Mouse (Mus musculus) hindbrain, embryonic 16.5 days (tissue): ENCODE results near the gene Scn8a. TPM values are rescaled to one million over a fixed set of nuclear protein-coding genes. Genes with fewer than 3 reads are reported as not detected.
A peak's percentile ranks its signal among the peaks of the same experiment; 100 is the strongest.

Experiments
- ATAC-seq: fragments of 200-750 bp; cut with Nextera tagmentation; 2 replicates; pipeline ENCODE4 v1.8.0; 2017; ENCODE audit warnings: moderate TSS enrichment, moderate library complexity
- H3K27ac ChIP-seq: fragments of 300-500 bp; sonication (generic); 2 replicates; pipeline ENCODE4 v1.5.1; 2014; ENCODE audit warnings: low read depth, mild to moderate bottlenecking, control low read depth, low read length, moderate library complexity
- H3K27me3 ChIP-seq: fragments of 300-500 bp; sonication (generic); replicated peaks from 2 replicates; pipeline ENCODE4 v1.6.1; 2014; ENCODE audit warnings: low read length; ENCODE audit not compliant: control insufficient read depth, insufficient read depth
- H3K36me3 ChIP-seq: fragments of 300-500 bp; sonication (generic); 2 replicates; pipeline ENCODE4 v1.6.1; 2014; ENCODE audit warnings: mild to moderate bottlenecking, low read length, moderate library complexity, mixed read lengths; ENCODE audit not compliant: control insufficient read depth, insufficient read depth
- H3K4me1 ChIP-seq: fragments of 300-500 bp; sonication (generic); 2 replicates; pipeline ENCODE4 v1.6.1; 2014; ENCODE audit warnings: low read depth, low read length; ENCODE audit not compliant: control insufficient read depth, insufficient read depth
- H3K4me2 ChIP-seq: fragments of 300-500 bp; sonication (generic); 2 replicates; pipeline ENCODE4 v1.6.1; 2014; ENCODE audit warnings: mild to moderate bottlenecking, low read length, control low read depth, moderate library complexity
- H3K4me3 ChIP-seq: fragments of 300-500 bp; sonication (generic); 2 replicates; pipeline ENCODE4 v1.5.1; 2014; ENCODE audit warnings: mild to moderate bottlenecking, low read length, control low read depth, moderate library complexity
- H3K9ac ChIP-seq: fragments of 300-500 bp; sonication (generic); 2 replicates; pipeline ENCODE4 v1.6.1; 2014; ENCODE audit warnings: low read depth, mild to moderate bottlenecking, control low read depth, low read length, moderate library complexity
- H3K9me3 ChIP-seq: fragments of 300-500 bp; sonication (generic); 2 replicates; pipeline ENCODE4 v1.6.1; 2014; ENCODE audit warnings: mild to moderate bottlenecking, low read length, moderate library complexity; ENCODE audit not compliant: control insufficient read depth
- WGBS: fragments of 180-500 bp; shearing (Covaris S2); extraction: QIAGEN DNeasy Blood & Tissue Kit; methylation state at CpG from one replicate; pipeline ENCODE4 v1.1.7; 2014; 5-methylcytosine and 5-hydroxymethylcytosine counted together
- polyA plus RNA-seq: library from polyadenylated mRNA; unstranded; fragments of >200 nt; fragmentation: Nextera tagmentation; extraction: Ambion mirVana; gene quantifications from 2 replicates; pipeline ENCODE4 v1.2.1, GENCODE M21; 2015

The Scn8a gene
- polyA plus RNA-seq, 1 experiment from 2014 or later, result 11.6 TPM

DNA sequence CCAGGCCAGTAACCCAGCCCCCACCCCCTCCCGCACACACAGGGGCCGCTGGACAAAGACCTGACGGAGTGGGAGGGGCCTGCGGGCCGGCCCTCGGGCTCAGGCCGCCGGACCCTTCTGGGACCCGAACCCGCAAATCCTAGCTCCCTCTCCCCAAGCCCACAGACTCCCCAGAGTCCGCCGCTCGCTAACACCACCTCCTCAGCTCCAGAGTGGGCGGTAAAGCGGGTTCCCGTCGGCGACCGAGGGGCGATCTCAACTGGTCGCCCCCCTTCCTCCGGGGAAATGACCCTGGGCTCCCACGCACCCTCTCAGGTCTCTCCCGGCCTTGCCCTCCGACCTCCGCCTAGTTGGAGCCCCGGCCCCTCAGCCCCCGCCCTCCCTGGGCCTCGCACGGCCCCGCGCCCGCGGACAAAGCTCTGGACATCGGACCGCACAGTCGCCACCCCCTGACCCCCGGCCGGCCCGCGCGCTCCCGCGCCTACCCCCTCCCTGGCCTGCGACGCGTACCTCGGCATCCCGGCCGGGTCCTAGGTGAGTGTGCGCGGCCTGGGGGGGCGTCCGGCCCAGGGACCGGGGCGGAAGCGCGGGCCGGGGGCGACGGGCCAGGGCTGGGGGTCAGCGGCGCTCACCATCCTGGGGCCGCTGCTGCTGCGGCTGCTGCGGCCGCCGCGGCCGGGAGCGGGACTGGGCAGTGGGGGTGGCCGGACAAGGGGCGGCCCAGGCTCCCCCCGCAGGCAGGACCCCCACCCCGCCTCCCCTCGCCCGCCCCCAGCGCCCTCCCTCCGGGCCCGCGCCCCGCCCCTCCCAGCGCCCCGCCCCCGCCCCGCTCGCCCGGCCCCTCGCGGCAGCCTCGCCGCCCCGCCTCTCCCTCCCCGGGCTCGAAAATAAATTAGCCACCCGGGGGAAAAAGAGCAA is 208.4 kb downstream of the Scn8a start, which contains the start of gene Fignl2:
Gene Fignl2 (minus strand): TSS at position 755 of the 918 bp plus-strand sequence.
- peak within 1 kb of the TSS; percentile 82 for H3K9ac ChIP-seq
- 0% methylated on average over 53 of the region's 96 CpGs for WGBS
- peak within 1 kb of the TSS; percentile 68 for H3K4me3 ChIP-seq
- peak within 1 kb of the TSS; percentile 71 for H3K27ac ChIP-seq
- no peaks in the 10 kb centered on the region for H3K9me3 ChIP-seq
- ATAC-seq, result peak; percentile 15; the same call in 1 of the 2 replicates
- H3K36me3 ChIP-seq, result no peaks in the 10 kb centered on the region
- peak within 1 kb of the TSS; percentile 90 for H3K4me2 ChIP-seq
- H3K4me1 ChIP-seq, result peaks cover 25% of the 10 kb centered on the region
- H3K27me3 ChIP-seq, result no peaks in the 10 kb centered on the region

DNA sequence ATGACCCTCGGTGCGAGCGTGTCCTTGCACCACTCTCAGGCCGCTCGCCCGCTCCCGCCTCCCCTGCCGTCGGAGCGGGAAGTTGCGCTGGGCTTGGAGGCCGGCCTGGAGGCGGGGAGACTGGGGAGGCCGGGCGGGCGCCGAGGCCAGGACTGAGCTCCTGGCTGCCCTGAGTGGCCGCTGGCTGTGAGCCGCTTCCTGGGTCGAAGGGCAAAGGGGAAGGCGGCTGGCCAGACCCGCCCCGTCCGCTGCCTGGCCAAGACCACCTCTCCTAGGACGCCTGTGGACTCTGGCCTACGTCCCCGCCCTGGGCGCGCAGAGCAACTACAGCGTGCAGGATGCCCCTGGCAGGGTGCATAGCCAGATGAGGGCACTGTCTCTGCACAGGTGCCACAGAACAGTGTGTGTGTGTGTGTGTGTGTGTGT is 209.1 kb downstream of the Scn8a start:
- Histone ChIP-seq H3K4me3 (peak overlapping the region; percentile 68), H3K36me3 (no peaks in the 10 kb centered on the region), H3K4me1 (peaks cover 25% of the 10 kb centered on the region), H3K9me3 (no peaks in the 10 kb centered on the region), H3K27me3 (no peaks in the 10 kb centered on the region), H3K4me2 (peak overlapping the region; percentile 90), H3K9ac (peak overlapping the region; percentile 82), H3K27ac (peak overlapping the region; percentile 71; the same call in 1 of the 2 replicates)
- under 1% methylated on average over 23 of the region's 30 CpGs for WGBS
- ATAC-seq, result peak; percentile 66

GRCm38 (mm10) chr15:101080031-101080520 is 210.4 kb downstream of the Scn8a start:
- Histone ChIP-seq H3K4me2 (no peak overlapping the region), H3K27me3 (no peaks in the 10 kb centered on the region), H3K9ac (no peak overlapping the region), H3K4me1 (peaks cover 25% of the 10 kb centered on the region), H3K27ac (no peak overlapping the region), H3K4me3 (no peak overlapping the region), H3K36me3 (no peaks in the 10 kb centered on the region), H3K9me3 (no peaks in the 10 kb centered on the region)
- ATAC-seq, result no peak
- WGBS, result 74% methylated on average over 9 of the region's 9 CpGs

DNA sequence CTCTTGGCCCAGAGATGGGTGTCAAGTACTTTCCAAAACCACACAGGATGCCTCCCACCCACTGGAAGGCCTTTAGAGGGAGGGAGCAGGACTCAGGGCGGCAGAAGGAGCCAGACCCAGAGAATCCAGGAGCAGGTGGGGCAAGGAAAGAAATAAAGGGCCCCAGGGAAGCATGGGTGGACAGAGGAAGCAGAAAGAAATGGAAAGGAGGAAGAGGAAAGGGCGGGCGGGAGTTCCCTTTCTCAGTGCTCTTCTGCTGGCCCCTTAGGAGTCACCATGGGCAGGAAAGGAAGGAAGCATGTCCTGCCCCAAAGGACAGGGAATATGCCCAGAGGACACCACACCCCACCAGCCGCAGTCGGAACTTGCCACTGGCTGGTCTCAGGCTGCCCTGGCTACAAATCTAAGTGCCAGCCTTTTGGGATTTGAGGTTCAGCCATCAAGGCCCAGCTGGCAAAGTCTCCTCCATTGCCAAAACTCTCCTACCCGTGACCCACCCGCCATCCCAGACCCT is 211.4 kb downstream of the Scn8a start:
- Histone ChIP-seq H3K9me3 (no peaks in the 10 kb centered on the region), H3K4me2 (no peak overlapping the region), H3K9ac (no peak overlapping the region), H3K36me3 (no peaks in the 10 kb centered on the region), H3K4me3 (no peak overlapping the region), H3K4me1 (peaks cover 21% of the 10 kb centered on the region), H3K27me3 (no peaks in the 10 kb centered on the region), H3K27ac (no peak overlapping the region)
- WGBS, result 69% methylated on average over 7 of the region's 7 CpGs
- no peak for ATAC-seq

- Histone ChIP-seq H3K27ac (no peak overlapping the region), H3K9me3 (no peaks in the 10 kb centered on the region), H3K4me1 (peaks cover 10% of the 10 kb centered on the region), H3K4me3 (no peak overlapping the region), H3K36me3 (no peaks in the 10 kb centered on the region), H3K27me3 (no peaks in the 10 kb centered on the region), H3K9ac (no peak overlapping the region), H3K4me2 (no peak overlapping the region)
- WGBS, result 68% methylated on average over 4 of the region's 4 CpGs
- ATAC-seq, result no peak
Measured at GRCm38 (mm10) chr15:101082236-101082635, 212.6 kb downstream of the Scn8a start.

DNA sequence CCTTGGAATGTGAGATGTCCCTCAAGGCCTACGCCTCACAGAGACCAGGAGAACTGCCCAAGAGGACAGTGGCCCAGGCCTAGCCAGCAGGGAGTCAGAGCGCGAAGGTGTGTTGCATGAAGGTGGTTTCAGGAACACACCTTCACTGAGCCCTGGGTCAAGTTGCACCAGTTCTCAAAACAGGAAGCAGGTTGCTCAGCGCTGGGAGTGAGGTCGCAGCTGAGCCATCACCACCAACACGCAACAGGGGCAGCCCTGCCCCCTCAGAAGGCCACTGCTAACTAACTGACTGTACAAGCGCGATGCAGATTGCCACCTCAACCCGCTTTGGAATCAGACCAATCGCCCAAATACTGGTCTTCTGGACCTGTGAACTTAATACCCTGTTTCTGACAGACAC is 214.8 kb downstream of the Scn8a start:
- H3K27me3 ChIP-seq, result no peaks in the 10 kb centered on the region
- WGBS, result 86% methylated on average over 10 of the region's 10 CpGs
- no peaks in the 10 kb centered on the region for H3K36me3 ChIP-seq
- no peak overlapping the region for H3K9ac ChIP-seq
- H3K4me2 ChIP-seq, result no peak overlapping the region
- H3K27ac ChIP-seq, result no peak overlapping the region
- peaks cover 3% of the 10 kb centered on the region; the same call in 1 of the 2 replicates for H3K4me1 ChIP-seq
- no peak overlapping the region for H3K4me3 ChIP-seq
- ATAC-seq, result no peak
- no peaks in the 10 kb centered on the region for H3K9me3 ChIP-seq

GRCm38 (mm10) chr15:101086451-101086850 is 216.8 kb downstream of the Scn8a start:
- H3K27ac ChIP-seq, result no peak overlapping the region
- 73% methylated on average over 9 of the region's 9 CpGs for WGBS
- peaks cover 3% of the 10 kb centered on the region; the same call in 1 of the 2 replicates for H3K4me1 ChIP-seq
- ATAC-seq, result no peak
- H3K36me3 ChIP-seq, result no peaks in the 10 kb centered on the region
- no peak overlapping the region for H3K4me2 ChIP-seq
- no peak overlapping the region for H3K9ac ChIP-seq
- no peaks in the 10 kb centered on the region for H3K9me3 ChIP-seq
- no peak overlapping the region for H3K4me3 ChIP-seq
- H3K27me3 ChIP-seq, result no peaks in the 10 kb centered on the region

- Histone ChIP-seq H3K4me3 (no peak overlapping the region), H3K9ac (no peak overlapping the region), H3K36me3 (no peaks in the 10 kb centered on the region), H3K4me2 (no peak overlapping the region), H3K4me1 (peaks cover 3% of the 10 kb centered on the region; the same call in 1 of the 2 replicates), H3K27me3 (no peaks in the 10 kb centered on the region), H3K27ac (no peak overlapping the region), H3K9me3 (no peaks in the 10 kb centered on the region)
- 66% methylated on average over 3 of the region's 3 CpGs for WGBS
- no peak for ATAC-seq
Measured at GRCm38 (mm10) chr15:101086956-101087355, 217.3 kb downstream of the Scn8a start.

GRCm38 (mm10) chr15:101088291-101088690 is 218.6 kb downstream of the Scn8a start:
- H3K27ac ChIP-seq, result no peak overlapping the region
- peaks cover 13% of the 10 kb centered on the region for H3K4me1 ChIP-seq
- no peaks in the 10 kb centered on the region for H3K27me3 ChIP-seq
- 37% methylated on average over 4 of the region's 4 CpGs for WGBS
- no peaks in the 10 kb centered on the region for H3K9me3 ChIP-seq
- H3K4me3 ChIP-seq, result no peak overlapping the region
- H3K36me3 ChIP-seq, result no peaks in the 10 kb centered on the region
- no peak overlapping the region for H3K4me2 ChIP-seq
- H3K9ac ChIP-seq, result no peak overlapping the region
- no peak for ATAC-seq
